17 mouse cellular contexts compared by ENCODE assay signal in the genomic region with DNA sequence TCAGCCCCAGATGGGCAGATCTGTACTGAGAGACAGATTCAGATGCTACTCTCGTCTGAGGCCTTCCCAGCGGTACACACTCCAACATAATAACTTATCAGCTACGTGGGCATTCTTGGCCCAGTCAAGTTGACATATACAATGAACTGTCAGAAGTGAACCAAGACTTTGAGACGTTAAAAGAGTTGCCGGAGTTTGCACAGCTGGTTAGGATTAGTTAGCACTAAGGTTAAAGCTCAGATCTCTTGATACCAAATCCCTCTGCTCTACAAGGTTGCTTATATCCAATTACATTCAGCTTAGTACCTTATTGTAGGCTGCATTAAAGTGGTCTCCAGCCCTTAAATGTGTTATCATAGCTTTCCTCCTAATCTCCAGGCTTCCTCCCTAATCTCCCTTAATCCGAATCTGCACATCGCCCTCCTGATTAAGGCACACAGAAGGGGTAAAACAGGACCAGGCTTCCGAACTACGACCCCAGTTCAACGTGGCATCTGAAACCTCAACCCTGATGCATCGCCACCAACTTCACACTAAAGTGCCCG.
"Had no signal": no experiment of that assay in that cellular context is flagged by ENCODE, and none has a peak within 500 bp of the region (broad histone marks: within the 10 kb centered on the region; RNA-seq: fewer than 3 reads in every experiment).

No protein-coding gene starts in this region.

- DNase-seq: kidney, postnatal 25 days; layer of hippocampus, adult 9-11 months; liver, embryonic 13.5 days; lung, adult 2 months; lung, postnatal 14 days; lung, postnatal 4 days; right cerebral cortex, adult 18-20 months; right cerebral cortex, postnatal 14 days; right cerebral cortex, postnatal 4 days; thymus, postnatal 25 days had no signal

- H3K27ac ChIP-seq: kidney, postnatal 0 days; layer of hippocampus, adult 2 months; liver, embryonic 13.5 days; midbrain, embryonic 12.5 days; midbrain, embryonic 15.5 days; neural tube, embryonic 13.5 days; stomach, postnatal 0 days had no signal

- H3K27me3 ChIP-seq: liver, embryonic 13.5 days; midbrain, embryonic 15.5 days had no signal

- H3K9me3 ChIP-seq: liver, embryonic 13.5 days; midbrain, embryonic 12.5 days; midbrain, embryonic 15.5 days; neural tube, embryonic 13.5 days had no signal

- ATAC-seq: midbrain, embryonic 15.5 days had no signal

- H3K36me3 ChIP-seq: liver, embryonic 13.5 days; midbrain, embryonic 12.5 days; midbrain, embryonic 15.5 days; neural tube, embryonic 13.5 days had no signal

- H3K4me3 ChIP-seq: layer of hippocampus, adult 2 months; liver, embryonic 13.5 days; midbrain, embryonic 12.5 days; midbrain, embryonic 15.5 days; myocyte; neural tube, embryonic 13.5 days had no signal

- H3K9ac ChIP-seq: liver, embryonic 13.5 days; midbrain, embryonic 12.5 days; midbrain, embryonic 15.5 days; neural tube, embryonic 13.5 days had no signal

- H3K4me2 ChIP-seq: liver, embryonic 13.5 days; midbrain, embryonic 12.5 days; midbrain, embryonic 15.5 days; neural tube, embryonic 13.5 days had no signal

- H3K4me1 ChIP-seq: liver, embryonic 13.5 days had no signal
